Mouse (Mus musculus) WW6 (cell line): Measurements from ENCODE around the gene Abi2.
A peak's percentile ranks its signal among the peaks of the same experiment; 100 is the strongest.
"Not testable (repeated sequence)": the region's sequence is repeated elsewhere in the genome, so short reads cannot be mapped to it uniquely, and the experiment has no call there.

Source experiments
- DNase-seq: peaks from one replicate; pipeline ENCODE4 v3.0.0-alpha.2; 2013; ENCODE audit warnings: low read depth, low spot score

Abi2 gene

DNA sequence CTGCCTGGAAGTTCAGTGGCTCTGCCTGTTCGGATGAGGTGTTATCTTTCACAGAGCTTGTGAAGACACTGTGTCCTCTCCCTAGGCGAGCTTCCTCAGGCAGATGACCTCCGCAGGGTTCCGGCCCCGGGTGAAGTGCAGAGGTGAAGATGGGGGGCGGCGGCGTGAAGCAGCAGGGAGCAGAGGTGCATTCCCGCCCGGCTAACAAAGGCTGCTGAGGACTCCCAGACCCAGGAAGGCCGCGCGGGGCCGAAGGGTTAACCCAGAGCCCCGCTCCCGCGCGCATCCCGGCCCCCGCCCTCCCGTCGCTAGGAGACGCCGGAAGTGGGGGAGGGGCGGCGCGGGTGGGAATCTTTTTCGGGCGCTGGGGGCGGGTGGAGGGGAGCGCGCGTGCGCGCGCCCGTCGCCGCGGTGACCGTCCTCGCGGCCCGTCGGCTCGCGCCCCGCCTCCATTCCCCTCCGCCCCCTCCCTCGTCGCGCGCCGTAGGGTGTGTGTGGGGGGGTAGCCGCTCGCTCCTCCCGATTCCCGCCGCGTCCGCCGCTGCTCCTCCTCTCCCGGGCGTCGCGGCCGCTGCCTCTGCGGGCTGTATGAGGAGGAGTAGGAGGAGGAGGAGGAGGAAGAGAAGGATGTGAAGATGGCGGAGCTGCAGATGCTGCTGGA lies at the start of gene Abi2:
Gene Abi2, plus strand, starts transcription at position 452 of the 661 bp plus-strand sequence.
- DNase-seq: peak; percentile 82

GRCm38 (mm10) chr1:60361626-60362025 lies 47.8 kb upstream of the Abi2 start:
- DNase-seq: no peak

DNA sequence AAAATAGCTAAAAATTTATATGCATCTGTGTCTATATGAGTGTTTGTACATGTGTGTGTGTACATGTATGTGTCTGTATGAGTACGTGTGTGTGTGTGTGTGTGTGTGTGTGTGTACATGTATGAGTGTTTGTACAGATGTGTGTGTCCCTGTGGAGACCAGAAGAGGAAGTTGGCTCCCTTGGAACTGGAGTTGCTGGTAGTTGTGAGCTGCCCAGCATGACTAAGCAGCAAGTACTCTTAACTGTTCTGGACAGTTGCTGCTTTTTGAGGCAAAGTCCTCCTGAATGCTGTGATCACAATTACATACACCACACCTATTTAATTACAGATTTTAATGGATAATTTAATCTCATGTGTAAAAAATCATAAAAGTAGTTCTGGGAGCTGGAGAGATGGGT lies 32.9 kb upstream of the Abi2 start:
- DNase-seq: no peak

GRCm38 (mm10) chr1:60381910-60382309 lies 27.5 kb upstream of the Abi2 start:
- no peak for DNase-seq

DNA sequence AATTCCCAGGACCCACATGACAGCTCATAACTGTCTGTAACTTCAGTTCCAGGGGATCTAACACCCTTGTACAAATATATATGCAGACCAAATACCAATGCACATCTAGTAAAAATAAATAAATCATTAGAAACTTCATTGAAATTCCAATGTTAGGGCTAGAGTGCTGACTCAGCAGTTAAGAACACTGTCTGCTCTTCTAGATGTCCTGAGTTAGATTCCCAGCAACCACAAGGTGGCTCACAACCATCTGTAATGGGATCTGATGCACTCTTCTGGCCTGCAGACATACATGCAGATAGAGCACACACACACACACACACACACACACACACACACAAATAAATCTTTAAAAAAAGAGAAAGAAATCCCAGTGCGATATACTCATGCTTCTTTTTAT lies 4.6 kb upstream of the Abi2 start:
- no peak for DNase-seq

- DNase-seq: no peak
Observed at GRCm38 (mm10) chr1:60408501-60409167, 785 bp upstream of the Abi2 start.

GRCm38 (mm10) chr1:60409928-60410817 lies 754 bp downstream of the Abi2 start:
- DNase-seq: no peak

GRCm38 (mm10) chr1:60416724-60417123 lies 7.3 kb downstream of the Abi2 start:
- no peak for DNase-seq

GRCm38 (mm10) chr1:60423882-60424281 lies 14.5 kb downstream of the Abi2 start:
- no peak for DNase-seq

- DNase-seq: no peak
Observed at GRCm38 (mm10) chr1:60428341-60428740, 18.9 kb downstream of the Abi2 start.

DNA sequence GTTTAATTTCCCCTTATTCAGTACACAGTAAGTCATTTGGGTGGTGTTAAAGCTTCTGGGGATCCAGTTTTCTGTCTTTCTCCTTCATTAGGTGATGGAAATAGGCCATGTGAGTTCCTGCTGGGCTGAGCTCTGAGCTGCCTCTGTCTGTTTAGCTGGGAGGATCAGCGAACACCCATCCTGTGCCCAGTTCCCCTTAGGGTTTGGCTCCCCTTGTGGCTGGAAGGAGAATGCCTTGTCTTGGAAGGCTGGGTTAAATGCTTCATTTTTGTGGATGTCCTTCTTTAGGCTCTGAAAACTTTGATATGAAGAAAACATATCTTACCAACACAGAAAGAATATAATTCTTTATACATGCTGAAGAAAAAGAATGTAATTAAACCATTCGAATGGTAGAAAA lies 19.5 kb downstream of the Abi2 start:
- no peak for DNase-seq

- DNase-seq: no peak
Observed at GRCm38 (mm10) chr1:60431531-60431930, 22.1 kb downstream of the Abi2 start.

DNA sequence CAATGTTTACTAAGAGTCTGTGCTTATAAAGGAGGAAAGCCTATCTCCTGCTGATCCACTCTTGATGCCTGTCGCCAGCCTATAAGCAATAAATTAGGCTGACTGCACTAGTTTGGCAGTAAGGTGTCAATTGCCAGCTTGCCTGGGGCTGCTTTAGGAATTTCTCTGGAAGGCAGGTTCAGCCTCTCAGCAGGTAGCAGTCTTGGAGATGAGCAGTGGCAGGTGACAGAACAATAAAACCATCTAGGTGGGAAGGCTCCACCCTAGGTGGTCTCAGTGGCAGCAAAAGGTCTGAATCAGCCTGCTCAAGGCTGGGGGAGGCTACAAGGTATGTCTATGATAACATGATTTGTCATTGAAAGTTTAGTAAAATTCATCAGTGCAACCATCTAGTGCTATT lies 23.1 kb downstream of the Abi2 start:
- DNase-seq: peak; percentile 66

DNA sequence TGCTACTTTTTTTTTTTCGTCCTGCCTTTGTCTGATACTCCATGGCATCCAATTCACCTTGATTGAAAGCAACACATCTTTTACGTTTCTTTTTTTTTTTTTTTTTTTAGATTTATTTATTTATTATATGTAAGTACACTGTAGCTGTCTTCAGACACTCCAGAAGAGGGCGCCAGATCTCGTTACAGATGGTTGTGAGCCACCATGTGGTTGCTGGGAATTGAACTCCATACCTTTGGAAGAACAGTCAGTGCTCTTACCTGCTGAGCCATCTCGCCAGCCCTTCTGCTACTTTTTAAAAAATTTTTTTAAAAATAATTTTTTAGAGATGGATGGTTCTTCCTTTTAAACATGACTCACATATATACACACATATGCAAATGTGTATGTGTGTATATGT lies 32.0 kb downstream of the Abi2 start:
- not testable (repeated sequence) for DNase-seq

- no peak for DNase-seq
Observed at GRCm38 (mm10) chr1:60447067-60447466, 37.6 kb downstream of the Abi2 start.

DNA sequence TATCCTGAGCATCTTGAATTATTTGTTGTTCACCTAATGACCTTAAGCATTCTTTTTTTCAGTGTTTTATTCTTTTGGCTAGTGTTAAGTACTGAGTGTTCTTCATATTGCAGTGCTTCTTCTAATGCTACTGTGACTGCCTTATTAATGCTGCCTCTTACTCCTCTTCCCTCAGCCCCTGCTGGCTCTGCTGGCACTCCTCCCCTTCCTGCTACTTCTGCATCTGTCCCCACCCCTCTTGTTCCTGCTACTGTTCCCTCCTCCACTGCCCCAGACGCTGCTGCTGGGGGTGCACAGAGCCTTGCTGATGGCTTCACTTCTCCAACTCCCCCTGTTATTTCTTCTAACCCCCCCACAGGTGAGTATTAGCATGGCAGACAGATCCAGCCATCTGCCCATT lies 40.5 kb downstream of the Abi2 start:
- no peak for DNase-seq

DNA sequence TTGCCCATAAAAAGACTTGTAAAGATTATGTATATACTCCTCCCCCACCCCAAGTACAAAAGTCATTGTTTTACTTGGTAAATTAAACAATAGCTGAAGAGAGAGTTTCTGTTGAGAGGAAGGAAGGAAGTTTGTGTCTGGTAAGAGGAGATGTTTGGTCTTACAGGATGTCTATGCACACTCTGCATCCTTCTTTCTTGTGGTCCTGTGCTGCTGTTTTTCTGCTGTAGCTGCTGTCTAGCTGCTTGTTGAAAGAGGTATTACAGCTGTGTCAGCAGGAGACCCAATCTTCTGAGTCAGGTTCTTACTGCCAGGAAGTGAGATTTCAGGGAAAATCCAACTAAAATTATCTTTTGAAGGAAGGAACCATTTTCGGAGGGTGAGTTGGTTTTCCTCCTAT lies 51.2 kb downstream of the Abi2 start:
- no peak for DNase-seq

DNA sequence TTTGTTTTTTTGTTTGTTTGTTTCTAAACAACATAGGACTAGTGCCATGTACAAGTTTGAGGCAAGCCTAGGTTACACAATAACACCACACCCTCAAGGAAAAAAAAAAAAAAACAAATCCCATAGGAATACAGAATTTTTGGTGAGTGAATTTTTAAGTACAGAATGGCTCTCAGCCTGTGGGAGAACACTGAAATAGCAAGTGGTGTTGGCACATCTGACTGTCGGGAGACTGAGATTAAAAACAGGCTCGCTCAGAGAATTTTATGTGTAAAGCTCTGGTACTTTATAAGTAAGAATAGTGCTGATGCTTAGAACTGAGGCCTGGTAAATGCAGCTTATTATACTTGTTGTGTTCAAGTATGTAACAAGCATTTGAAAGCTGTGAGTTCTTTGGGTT lies 60.1 kb downstream of the Abi2 start:
- no peak for DNase-seq

GRCm38 (mm10) chr1:60470541-60470940 lies 61.1 kb downstream of the Abi2 start:
- DNase-seq: no peak

- no peak for DNase-seq
Observed at GRCm38 (mm10) chr1:60481561-60481960, 72.1 kb downstream of the Abi2 start.

DNA sequence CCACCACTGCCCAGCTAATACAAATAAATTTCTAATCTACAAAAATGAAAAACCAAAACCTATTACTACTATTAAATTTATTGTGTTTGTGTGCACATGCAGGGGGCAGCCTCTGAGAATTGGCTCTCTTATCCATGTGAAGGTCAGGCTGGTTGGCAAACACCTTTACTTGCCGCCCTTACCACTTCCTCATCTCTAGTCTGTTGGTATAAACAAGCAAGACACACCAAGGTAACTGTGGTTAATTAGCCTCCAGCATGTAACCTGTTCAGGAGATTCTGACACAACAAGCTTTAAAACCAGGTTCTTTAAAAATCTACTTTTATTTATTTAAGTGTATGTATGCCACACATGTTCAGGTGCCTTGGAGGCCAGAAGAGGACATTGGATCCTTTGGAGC lies 73.5 kb downstream of the Abi2 start:
- DNase-seq: no peak

- no peak for DNase-seq
Observed at GRCm38 (mm10) chr1:60485649-60486048, 76.2 kb downstream of the Abi2 start.

DNA sequence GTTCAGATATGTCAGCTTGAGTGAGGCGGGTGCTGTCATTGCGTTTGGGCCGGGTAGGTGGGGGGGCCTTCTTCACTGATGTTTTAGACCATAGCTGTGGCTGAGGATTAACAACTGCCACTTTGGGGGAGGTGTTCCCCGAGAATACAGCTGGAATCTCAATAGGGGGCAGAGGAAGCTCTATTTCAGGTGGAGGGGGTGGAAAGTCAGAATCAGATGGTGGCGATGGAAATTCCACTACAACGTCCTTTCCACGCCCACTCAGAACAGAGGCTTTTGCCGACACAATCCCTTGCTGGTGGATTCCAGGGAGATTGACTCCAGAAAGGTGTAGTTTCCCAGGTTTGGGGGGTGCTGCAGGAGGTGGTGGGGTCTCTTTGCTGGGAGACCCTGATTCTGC lies 79.2 kb downstream of the Abi2 start:
- no peak for DNase-seq
